Mouse (Mus musculus) adrenal gland, postnatal 10 days (tissue): ENCODE results near the gene Tfr2. TPM values are rescaled to one million over a fixed set of nuclear protein-coding genes. Genes with fewer than 3 reads are reported as not detected.

Experiments
- DNase-seq: peaks from one replicate; pipeline ENCODE4 v3.0.0; 2021; ENCODE audit warnings: mixed read lengths
- total RNA-seq, 2 experiments: library from RNA; stranded (reverse); gene quantifications; 2 replicates each; pipeline ENCODE4 v1.2.3; 2021

The Tfr2 gene
- total RNA-seq, 2 experiments from 2014 or later, result 18.8 to 42.1 TPM

GRCm38 (mm10) chr5:137537461-137537860 is 32.2 kb upstream of the Tfr2 start:
- no peak for DNase-seq

GRCm38 (mm10) chr5:137539291-137539801 is 30.3 kb upstream of the Tfr2 start:
- no peak for DNase-seq

GRCm38 (mm10) chr5:137540991-137541390 is 28.6 kb upstream of the Tfr2 start:
- no peak for DNase-seq

GRCm38 (mm10) chr5:137541768-137542540 is 27.7 kb upstream of the Tfr2 start:
- DNase-seq, result peak; percentile 68

GRCm38 (mm10) chr5:137544926-137545325 is 24.7 kb upstream of the Tfr2 start:
- DNase-seq, result no peak

GRCm38 (mm10) chr5:137545596-137545995 is 24.0 kb upstream of the Tfr2 start:
- no peak for DNase-seq

- DNase-seq, result no peak
These were observed 19.8 kb upstream of the Tfr2 start for GRCm38 (mm10) chr5:137549840-137550239.

GRCm38 (mm10) chr5:137551119-137551518 is 18.5 kb upstream of the Tfr2 start:
- DNase-seq, result no peak

- DNase-seq, result no peak
These were observed 16.6 kb upstream of the Tfr2 start for GRCm38 (mm10) chr5:137553000-137553399.

- DNase-seq, result peak; percentile 90
These were observed 16.2 kb upstream of the Tfr2 start, which contains the start of gene Actl6b for GRCm38 (mm10) chr5:137553411-137553837. Actl6b (plus strand) TSS chr5:137553517.

- DNase-seq, result no peak
These were observed 15.7 kb upstream of the Tfr2 start for GRCm38 (mm10) chr5:137553898-137554297.

GRCm38 (mm10) chr5:137561556-137561955 is 8.1 kb upstream of the Tfr2 start:
- DNase-seq, result no peak

GRCm38 (mm10) chr5:137562965-137563364 is 6.7 kb upstream of the Tfr2 start:
- no peak for DNase-seq

GRCm38 (mm10) chr5:137565744-137566143 is 3.9 kb upstream of the Tfr2 start:
- no peak for DNase-seq

- DNase-seq, result no peak
These were observed 3.2 kb upstream of the Tfr2 start for GRCm38 (mm10) chr5:137566416-137566815.

- peak; percentile 32 for DNase-seq
These were observed 1.3 kb upstream of the Tfr2 start for GRCm38 (mm10) chr5:137568223-137568798.

GRCm38 (mm10) chr5:137569031-137569430 is 609 bp upstream of the Tfr2 start:
- no peak for DNase-seq

GRCm38 (mm10) chr5:137570181-137570580 is 541 bp downstream of the Tfr2 start:
- DNase-seq, result no peak

GRCm38 (mm10) chr5:137570691-137571586 is 1.3 kb downstream of the Tfr2 start:
- DNase-seq, result no peak

- DNase-seq, result peak; percentile 70
These were observed 4.8 kb downstream of the Tfr2 start for GRCm38 (mm10) chr5:137574470-137574901.

GRCm38 (mm10) chr5:137580246-137580645 is 10.6 kb downstream of the Tfr2 start:
- peak; percentile 38 for DNase-seq

- no peak for DNase-seq
These were observed 13.1 kb downstream of the Tfr2 start for GRCm38 (mm10) chr5:137582702-137583101.
